Mouse (Mus musculus): ENCODE results near the gene Ahctf1.
"Not testable (repeated sequence)": the region's sequence is repeated elsewhere in the genome, so short reads cannot be mapped to it uniquely, and the experiment has no call there.

Gene Ahctf1

DNA sequence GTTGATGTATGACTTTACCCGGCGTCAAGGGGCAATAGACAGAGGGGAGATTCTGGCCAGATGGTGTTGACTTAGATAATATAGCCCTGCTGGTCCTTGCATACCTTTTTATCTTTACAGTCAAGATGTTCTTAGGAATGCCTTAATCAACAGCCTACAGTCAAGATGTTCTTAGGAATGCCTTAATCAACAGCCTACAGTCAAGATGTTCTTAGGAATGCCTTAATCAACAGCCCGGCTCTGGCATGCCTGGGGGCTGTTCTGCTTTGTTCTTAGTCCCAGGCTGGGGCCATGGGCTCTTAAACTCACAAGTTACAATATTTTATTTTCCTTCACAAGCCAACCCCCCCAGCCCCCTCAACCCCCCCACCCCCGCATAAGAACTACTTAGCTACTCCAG, 88.2 kb downstream of the Ahctf1 start:
- DNase-seq (ENCODE audit: low read depth, low spot score) = not testable (repeated sequence)

DNA sequence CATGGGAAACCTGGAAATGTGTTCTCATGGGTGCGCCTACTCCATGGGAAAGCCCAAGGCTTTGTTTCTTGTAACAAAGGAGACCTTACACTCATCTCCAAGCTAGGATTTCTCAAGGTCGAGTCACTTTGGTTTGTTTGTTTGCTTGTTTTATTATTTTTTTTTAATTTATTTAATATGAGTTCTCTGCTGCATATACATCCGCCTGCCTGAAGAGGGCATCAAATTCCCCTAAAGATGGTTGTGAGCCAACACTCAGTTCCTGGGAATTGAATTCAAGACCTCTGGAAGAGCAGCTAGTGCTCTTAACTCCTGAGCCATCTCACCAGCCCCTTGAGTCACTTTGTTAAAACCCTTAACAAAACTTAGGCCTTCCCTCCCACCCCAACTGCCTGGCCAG, 90.1 kb downstream of the Ahctf1 start:
- no peak for DNase-seq (ENCODE audit: low read depth, low spot score)

GRCm38 (mm10) chr1:179712658-179713057, 90.8 kb downstream of the Ahctf1 start:
- DNase-seq (ENCODE audit: low read depth, low spot score) = no peak

DNA sequence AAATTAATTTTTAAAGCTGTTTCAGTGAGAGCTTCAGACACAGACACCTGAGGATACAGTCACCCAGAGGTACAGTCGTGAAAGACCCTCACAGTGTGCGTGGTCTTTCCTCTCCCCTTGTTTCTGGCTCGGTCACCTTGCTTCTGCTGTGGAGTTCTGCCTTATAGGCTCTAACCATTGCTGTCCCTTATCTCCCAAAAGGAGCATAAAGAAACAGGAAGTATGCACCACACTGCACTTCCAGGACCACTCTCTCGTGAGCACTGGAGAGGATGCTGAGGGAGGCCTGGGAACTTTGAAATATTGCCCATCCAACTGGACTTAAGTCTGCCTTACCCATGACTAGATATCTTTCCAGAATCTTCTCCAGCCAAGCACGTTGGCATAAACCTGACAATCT, 92.7 kb downstream of the Ahctf1 start:
- no peak for DNase-seq (ENCODE audit: low read depth, low spot score)

DNA sequence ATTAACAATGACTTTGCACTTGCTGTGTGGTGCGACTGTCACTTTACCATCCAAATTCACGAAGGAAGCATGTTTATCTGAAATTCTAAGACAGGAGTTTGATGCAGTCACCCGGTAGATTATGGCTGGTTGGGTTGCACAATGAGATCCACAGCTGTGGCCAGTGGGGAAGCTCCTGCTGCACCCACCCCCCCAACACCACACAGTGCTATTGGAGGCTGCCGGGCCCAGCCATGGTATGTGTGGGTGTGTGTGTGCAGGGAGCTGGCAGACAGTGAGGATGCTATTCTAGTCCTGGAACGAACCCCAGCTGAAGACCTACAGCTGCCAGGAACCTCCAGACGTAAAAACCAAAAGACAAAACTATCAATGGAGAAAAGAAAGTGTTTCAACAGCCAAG, 94.1 kb downstream of the Ahctf1 start:
- DNase-seq (ENCODE audit: low read depth, low spot score) = no peak

DNA sequence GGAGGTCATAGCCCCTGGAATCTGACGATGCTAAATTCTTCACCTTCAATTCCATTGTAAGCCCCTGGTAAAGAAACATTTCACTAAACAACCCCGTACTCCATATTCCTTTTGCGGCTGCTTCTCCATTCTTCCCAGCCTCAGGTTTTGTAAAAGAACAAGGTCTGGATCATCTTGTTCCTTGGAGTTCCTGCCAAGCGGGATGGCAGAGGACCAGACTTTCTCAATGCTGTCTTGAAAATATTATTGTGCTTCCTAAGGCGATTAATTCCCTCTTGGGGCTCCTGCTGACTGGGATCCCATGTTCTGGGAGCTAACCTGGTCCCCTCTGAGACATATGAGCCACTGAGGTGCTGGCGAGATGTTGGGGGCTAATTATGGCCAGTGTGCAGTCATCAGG, 98.3 kb downstream of the Ahctf1 start:
- DNase-seq (ENCODE audit: low read depth, low spot score) = no peak

DNA sequence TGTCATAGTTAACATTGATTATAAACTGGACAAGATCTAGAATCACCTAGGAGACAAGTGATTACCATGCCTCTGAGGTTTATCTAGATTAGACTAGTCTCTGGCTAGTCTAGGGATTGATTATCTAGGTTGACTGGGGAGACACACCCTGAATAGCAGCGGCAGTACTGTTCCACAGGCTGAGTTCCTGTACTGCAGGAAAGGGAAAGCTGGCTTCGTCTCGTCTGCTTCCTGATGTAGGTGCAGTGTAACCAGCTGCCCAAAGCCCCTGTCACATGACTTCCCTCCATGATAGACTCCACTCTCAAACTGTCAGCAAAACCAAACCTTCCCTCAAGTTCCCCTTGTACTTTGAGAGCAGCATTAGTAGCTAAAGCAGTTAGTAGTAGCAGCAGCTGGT, 99.3 kb downstream of the Ahctf1 start:
- DNase-seq (ENCODE audit: low read depth, low spot score) = no peak
